Mouse (Mus musculus): Measurements from ENCODE around the gene Gm49380.
A peak's percentile ranks its signal among the peaks of the same experiment; 100 is the strongest.

Gm49380 gene

DNA sequence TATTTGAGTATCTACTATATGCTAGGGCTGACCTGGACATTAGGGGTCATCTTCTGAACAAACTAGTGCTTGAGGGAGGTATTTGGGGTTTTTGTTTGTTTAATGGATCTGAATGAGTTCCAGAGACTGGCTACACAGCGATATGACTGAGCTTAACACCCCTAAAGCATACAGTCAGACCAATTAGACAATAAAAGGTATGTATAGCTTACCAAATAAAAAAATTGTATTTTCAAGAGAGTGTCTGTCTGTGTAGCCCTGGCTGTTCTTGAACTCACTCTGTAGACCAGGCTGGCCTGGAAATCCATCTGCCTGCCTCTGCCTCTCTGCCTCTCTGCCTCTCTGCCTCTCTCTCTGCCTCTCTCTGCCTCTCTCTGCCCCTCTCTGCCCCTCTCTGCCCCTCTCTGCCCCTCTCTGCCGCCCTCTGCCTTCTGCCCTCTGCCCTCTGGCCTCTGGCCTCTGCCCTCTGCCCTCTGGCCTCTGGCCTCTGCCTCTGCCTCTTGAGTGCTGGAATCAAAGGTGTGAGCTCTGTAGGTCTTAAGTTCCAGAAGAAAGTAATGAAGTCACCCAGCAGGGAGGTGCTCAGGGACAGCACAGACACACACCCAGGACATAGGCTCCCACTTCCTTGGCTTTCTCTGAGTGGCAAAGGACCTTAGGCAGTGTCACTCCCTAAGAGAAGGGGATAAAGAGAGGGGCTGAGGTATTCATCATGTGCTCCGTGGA is 68.0 kb downstream of the Gm49380 start:
- DNase-seq: no peak

DNA sequence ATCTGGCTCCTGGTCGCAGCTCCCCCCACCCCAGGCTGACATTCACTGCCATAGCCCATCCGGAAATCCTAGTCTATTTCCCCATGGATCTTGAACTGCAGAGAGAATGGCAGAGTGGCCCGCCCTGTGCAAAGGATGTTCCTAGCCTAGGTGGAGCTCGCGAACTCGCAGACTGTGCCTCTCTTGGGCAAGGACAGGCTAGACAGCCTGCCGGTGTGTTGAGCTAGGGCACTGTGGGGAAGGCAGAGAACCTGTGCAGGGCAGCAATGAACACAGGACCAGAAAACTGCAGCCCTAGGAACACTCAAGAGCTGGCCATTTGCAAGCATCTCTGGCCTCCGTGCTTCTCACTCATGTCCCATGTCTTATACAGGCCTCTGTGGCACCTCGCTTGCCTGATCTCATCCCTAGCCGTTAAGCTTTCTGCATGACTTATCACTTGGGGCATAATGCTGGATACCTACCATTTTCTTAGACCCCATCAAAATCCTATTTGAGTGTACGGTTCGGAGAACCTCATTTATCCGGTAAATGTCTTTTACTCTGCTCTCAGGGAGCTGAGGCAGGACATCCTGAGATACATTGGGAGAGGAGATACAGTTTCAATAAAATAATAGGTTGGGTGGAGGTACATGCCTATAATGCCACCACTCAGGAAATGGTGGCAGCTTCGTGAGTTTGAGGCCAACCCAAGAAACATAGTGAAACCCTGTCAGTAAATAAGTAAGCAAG is 68.7 kb downstream of the Gm49380 start:
- peak; percentile 54 to 70 for DNase-seq

DNA sequence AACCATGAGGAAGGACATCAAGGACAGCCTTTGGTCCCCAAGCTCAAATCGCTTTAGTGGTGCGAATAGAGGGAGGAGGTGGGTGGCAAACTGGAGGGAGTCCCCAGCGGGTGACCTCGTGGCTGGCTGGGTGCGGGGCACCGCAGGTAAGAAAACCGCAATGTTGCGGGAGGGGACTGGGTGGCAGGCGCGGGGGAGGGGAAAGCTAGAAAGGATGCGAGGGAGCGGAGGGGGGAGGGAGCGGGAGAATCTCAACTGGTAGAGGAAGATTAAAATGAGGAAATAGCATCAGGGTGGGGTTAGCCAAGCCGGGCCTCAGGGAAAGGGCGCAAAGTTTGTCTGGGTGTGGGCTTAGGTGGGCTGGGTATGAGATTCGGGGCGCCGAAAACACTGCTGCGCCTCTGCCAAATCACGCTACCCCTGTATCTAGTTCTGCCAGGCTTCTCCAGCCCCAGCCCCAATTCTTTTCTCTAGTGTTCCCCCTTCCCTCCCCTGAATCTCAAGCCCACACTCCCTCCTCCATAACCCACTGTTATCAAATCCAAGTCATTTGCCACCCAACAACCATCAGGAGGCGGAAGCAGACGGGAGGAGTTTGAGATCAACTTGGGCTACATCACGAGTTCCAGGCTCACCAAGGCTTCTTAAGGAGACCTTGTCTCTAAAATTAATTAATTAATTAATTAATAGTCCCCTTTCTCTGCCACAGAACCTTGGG is 69.4 kb downstream of the Gm49380 start:
- peak; percentile 38 to 60 for DNase-seq

DNA sequence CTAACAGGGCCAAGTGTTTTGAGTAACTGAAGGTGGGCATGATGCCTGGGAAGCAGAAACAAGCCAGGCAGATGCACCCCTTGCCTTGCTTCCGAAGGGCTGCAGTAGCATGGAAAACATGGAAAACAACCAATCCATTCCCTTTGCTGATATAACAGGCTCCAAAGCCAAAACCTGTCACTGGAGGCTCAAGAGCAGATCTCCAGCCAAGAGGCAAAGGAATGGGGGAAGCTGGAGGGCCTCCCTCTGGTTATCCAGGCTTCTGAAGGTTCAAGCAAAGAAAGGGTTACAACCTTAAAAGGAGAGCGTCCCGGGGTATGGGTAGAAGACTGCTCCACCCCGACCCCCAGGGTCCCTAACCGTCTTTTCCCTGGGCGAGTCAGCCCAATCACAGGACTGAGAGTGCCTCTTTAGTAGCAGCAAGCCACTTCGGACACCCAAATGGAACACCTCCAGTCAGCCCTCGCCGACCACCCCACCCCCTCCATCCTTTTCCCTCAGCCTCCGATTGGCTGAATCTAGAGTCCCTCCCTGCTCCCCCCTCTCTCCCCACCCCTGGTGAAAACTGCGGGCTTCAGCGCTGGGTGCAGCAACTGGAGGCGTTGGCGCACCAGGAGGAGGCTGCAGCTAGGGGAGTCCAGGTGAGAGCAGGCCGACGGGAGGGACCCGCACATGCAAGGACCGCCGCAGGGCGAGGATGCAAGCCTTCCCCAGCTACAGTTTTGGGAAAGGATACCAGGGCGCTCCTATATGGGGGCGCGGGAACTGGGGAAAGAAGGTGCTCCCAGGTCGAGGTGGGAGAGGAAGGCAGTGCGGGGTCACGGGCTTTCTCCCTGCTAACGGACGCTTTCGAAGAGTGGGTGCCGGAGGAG is 70.2 kb downstream of the Gm49380 start, which contains the start of gene Thy1:
Gene Thy1, plus strand, starts transcription at position 549 of the 872 bp plus-strand sequence.
- peak; percentile 72 to 76 for DNase-seq

DNA sequence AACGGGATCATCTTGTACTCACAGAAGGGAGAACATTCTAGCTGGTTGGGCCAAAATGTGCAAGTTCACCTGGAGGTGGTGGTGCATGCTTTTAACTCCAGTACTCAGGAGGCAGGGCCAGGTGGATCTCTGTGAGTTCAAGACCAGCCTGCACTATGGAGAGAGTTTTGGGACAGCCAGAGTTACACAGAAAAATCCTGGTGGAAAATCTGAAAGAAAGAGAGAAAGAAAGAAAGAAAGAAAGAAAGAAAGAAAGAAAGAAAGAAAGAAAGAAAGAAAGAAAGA is 71.0 kb downstream of the Gm49380 start:
- no peak for DNase-seq

DNA sequence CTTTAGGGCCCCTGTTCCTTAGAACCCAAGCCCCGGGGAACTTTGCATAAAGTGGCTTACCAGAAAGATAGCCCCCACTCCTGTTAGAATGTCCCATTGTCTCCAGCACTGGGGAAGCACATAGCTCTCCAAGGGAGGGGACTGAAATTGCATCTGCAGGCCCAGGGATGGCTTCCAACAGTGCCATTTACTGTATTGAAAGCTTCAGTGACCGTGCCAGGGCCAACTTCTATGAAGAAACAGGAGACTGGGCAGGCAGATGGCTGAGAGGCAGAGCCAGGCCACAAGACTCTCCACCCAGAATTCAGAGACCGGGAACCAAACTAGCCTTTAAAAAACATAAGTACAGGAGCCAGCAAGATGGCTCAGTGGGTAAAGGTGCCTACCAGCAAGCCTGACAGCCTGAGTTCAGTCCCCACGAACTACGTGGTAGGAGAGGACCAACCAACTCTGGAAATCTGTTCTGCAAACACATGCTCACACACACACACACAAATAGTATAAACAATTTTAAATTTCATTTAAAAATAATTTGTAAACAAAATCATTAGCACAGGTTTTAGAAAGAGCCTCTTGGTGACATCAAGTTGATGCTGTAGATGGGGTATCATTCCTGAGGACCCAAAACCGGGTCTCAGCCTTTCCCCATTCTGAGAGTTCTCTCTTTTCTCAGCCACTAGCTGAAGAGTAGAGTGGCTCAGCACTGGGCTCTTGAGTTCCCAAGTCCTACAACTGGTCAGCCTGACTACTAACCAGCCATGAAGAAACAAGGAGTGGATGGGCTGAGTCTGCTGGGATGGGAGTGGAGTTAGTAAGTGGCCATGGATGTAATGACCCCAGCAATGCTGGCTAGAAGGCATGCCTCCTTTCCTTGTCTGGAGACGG is 71.5 kb downstream of the Gm49380 start:
- DNase-seq: no peak

DNA sequence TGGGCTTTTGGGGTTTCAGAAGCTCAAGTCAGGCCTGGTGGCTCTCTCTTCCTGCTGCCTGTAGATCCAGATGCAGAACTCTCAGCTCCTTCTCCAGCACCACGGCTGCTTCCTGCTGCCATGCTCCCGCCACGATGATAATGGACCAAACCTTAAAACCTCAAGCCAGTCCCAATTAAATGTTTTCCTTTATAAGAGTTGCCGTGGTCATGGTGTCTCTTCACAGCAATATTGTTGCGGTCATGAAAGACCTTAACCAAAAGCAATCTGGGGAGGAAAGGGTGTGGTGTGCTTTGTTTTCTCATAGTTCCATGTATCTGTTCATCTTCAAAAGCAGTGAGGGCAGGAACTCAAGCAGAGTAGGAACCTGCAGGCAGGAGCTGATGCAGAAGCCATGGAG is 76.2 kb downstream of the Gm49380 start:
- DNase-seq: no peak

DNA sequence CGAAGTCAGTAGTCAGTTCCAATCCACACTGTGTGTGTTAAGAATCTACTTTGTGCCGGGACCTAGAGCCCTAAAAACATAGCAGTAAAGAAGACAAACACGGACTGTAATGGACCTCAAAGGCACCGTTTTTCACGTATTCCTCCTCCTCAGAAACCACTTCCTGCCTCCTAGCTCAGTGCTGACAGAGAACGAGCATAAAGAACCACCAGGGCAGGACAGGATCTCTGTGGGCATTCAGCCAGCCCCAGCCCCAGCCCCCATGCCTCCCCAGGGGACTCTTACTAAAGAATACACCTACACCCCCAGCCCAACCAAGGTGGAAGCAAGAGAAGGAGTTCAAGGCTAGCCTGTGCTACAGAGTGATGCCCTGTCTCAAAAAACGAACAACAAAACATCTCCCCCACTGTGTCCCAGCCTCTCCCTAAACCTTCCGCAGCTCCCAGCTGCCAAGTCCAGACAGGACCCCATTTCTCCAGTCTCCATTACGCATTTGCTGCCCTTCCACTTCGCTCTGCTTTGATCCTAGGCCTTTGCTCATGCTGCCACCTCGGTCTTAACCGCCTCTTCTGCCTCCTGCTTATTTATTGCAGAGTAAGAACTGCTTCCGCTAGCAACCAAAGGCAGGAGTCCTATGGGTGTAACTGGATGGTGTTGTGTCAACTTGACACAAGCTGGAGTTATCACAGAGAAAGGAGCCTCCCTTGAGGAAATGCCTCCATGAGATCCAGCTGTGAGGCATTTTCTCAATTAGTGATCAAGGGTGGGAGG is 79.2 kb downstream of the Gm49380 start:
- DNase-seq: no peak

DNA sequence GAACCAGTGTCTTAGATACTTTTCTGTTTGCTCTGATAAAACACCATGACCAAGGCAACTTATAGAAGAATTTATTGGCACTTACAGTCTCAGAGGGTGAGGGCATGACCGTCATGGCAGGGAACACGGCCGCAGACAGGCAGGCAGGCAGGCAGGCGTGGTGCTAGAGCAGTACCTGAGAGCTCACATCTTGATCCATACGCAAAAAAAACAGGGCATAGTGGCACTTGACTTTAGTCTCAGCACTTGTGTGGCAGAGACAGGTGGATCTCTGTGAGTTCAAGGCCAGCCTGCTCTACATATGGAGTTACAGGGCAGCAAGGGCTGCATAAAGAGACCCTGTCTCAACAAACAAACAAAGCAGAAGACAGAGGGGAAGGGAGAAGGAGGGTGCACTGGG is 80.0 kb downstream of the Gm49380 start:
- DNase-seq: no peak

DNA sequence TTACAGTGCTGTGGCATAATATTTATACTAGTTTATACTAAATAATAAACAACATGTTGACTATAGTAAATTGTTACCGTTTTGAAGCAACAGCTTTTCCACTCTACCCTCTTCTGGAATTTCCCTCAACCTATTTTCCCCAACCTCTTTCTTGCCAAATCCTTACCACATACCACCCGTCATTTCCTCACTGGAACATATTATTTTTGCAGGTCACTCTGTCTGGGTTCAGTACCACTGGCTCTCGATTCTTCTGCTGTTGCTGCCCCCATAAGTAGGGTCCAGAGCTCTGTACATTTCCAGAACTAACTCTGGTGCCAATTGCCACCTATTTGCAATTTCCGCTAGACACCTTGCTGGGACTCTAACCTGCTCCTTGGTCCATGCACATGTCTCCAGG is 81.4 kb downstream of the Gm49380 start:
- DNase-seq: no peak

DNA sequence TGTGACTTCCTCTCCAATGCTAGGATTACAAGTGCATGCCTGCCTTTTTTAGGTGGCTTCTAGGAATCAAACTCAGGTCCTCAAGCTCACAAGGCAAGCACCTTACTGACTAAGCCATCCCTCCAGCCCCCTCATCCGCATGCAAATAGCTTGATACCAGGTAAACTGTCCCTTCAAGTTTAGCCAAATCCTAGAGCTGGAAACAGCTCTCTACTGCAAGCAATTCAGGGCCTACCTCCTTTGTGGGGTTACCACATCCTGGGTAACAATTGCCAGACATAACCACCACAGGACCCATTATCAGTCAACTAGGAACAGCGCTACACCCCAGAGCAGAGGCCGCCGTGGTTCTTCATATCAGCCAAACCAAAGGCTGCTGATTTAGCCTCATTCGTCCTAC is 82.2 kb downstream of the Gm49380 start:
- no peak for DNase-seq

DNA sequence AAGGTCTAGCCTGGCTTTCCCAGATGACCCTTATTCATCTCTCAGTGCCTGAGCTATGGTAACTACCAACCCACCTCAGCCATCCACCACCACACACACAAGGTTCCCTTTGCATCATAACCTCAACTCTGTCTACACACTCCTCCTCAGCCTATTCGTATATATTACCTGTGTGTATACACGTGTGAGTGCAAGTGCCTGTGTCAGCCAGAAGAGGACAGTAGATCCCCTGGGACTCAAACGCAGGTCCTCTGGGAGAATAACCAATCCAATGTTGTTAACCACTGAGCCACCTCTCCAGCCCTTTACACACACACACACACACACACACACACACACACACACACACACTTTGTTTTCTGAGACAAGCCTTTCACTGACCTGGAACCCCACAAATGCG is 82.7 kb downstream of the Gm49380 start:
- no peak for DNase-seq

DNA sequence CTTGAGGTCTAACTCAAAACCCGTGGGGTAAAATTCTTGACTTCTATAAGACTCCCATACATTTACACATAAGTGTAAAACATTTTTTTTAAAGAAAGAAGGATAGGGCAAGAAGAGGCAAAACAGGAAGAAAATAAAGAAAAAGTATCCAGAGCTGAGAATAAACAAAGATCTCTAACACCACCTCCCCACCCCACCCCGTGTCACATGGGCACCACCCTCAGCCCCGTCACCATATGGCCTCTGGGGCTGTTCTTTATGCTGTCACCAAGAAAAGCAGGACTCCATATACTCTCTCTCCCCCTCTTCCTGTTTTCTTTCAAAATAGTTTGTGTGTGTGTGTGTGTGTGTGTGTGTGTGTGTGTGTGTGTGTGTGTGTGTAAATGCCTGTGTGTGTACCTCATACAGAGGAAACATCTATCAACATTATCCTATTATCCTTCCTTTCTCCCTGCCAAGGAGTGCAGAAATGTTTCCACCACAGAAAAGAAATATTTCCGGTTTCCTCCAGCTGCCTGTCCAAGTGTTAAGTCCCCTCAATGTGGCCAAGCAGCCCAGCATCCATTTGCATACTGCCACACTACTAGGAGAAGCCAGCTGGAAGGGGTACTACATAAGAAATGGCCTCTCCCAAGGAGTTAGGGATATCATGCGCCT is 83.6 kb downstream of the Gm49380 start:
- no peak for DNase-seq

DNA sequence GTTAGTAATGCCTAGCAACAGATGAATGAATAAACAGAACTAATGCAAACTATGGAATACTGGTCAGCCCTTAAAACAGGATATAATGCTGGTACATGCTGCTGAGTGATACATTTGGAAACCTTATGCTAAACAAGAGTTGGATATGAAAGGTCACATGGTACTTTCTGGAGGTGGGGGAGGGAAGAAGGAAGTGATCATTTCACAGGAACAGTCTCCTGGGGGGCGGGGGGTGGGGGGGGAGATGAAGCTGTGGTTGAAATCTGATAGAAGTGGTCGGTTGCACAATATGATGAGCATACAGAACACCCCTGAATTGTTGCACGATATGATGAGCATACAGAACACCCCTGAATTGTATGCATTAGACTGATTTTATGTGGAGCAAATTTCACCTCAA is 89.2 kb downstream of the Gm49380 start:
- DNase-seq: no peak

DNA sequence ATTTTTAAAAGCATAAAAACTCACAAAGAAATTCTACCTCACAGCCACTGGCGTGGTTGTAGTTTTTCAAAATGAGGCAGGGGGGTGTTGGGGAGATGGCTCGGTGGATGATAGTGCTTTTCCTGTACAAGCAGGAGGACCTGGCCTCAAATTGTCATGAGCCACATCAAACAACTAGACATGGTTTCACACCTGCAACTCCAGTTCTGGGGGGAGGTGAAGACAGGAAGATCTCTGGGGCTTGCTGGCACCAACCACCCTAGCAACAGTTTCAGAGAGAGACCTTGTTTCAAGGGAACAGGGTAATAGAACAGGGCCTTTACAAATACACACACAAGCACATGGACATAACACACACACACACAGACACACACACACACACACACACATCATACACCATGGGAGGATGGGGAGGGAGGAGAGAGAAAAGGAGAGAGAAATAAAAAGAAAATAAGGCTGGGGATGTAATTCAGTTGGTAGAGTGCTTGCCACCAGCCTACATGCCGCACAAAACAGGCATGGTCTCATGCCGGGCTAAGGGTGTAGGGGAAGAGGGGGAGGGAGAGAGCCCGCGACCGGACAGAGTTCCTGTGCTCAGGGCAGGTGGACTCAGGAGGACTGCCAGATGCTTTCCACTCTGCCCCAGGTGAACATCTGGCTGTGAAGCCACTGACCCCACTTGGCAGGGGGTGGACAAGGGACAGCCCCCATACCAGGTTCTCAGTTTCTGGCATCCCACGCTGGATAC is 91.0 kb downstream of the Gm49380 start:
- DNase-seq: no peak

DNA sequence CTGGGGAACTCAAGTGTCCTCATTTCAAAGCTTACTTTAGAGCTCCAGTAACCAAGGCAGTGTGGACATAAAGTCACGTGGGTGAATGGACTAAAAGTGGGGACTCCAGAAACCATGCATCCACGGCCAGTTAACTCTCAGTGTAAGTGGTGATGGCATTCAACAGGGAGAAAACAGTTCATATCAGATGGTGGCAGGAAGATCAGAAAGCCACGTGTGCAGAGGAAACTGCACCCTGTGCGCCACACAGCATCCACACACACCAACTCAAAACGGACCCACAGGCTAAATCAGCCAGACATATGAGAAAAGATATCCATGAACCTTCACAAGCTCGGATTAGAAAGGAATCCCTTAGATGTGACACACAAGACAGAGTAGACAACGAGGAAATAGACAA is 93.3 kb downstream of the Gm49380 start:
- DNase-seq: no peak

DNA sequence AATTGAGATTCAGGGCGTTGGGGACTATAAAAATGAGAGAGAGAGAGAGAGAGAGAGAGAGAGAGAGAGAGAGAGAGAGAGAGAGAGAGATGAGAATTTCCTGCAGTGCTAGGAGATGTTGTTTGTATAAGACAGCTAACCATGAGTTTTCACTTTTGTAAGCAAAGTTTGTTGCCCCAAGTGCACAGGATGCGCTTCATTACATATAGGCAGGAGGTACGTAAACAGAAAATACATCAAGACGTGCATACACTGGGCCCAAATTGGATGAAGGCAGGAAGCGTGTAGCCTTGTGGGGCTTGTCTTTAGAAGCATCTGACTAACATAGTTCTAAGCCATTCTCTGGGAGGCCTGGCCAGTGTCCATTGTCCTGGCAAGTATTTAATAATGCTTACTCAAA is 95.5 kb downstream of the Gm49380 start:
- DNase-seq: no peak
